Mouse (Mus musculus) frontal cortex, postnatal 36 days (tissue): ENCODE data around the gene Gm1043.

Source experiments
- DNase-seq, 2 experiments: peaks; one replicate each; pipeline ENCODE4 v3.0.0; 2022; ENCODE audit warnings: low spot score in 2 of 2

Gm1043 gene

DNA sequence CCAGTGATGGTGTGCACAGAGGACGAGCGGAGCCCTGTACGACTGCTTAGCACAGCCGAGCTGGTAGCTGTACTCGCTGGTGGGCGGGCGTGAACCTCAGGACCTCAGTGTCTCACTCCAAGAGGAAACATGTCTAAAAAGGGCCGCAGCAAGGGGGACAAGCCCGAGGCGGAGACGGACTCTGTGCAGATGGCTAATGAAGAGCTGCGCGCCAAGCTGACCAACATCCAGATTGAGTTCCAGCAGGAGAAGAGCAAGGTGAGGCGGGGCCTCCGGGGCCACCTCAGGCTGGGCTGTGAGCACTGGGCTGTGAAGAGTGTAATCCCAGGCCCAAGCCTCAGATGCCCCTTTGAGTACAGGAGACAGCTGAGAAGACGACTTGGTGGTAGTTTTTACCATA is at the start of gene Gm1043:
Gene Gm1043 (plus strand): TSS at position 130 of the 400 bp plus-strand sequence.
- no peak for DNase-seq

DNA sequence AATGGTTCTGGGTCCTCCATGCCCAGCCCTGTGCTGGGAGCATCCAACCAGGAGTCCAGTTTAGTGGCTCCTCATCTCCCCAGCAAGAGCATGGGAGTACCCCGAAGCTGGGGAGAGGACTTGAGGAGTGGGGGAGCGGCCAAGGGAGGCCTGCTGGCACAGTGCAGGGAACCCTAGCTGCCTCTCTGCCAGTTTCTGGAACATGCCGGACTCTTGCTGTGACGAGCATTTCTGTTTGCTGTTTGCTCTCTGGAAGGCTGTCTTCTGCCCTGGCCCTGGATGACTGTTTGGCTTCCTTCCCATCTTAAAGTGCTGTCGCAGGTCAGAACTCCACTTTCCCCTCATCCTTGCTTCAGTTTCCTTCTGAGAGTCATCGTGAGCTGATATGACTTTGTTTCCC is 49.3 kb upstream of the Gm1043 start:
- DNase-seq = no peak

DNA sequence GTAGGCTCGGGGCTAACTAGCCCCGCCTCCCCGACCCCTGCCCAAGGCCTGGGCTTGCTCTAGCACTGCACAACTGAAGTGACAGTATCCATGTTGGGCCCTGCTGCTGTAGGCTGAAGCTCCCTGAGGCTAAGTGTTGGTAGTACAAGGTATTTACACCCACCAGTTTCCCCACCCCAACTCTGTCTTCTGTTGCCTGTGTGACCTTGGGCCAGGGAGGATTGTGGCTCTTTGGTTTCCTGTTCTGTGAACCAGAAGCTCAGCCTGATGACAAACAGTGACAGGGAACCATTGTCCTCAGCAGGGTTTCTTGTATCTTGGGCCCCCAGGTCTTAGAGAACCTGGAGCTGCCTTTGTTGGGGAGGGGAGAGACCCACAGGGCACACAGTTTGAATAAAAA is 48.3 kb upstream of the Gm1043 start:
- DNase-seq = no peak

DNA sequence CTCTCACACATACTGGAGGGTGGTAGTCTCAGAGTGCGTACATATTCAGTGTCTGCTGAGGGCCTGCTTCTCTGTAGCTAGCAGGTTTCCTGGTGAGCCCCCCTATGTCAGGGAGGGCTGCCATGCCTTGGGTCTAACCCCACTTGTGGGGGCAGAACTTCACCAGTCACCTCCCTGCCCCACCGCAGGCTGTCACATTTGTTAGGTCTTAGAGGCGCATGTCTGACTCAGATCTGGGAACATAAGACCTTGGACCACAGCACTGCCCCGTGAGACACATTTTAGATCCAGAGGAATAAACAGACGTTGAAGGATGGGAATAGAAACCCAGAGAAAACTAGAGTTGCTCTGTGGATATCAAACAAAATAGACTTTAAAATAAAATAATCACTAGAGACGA is 45.3 kb upstream of the Gm1043 start:
- DNase-seq = no peak

DNA sequence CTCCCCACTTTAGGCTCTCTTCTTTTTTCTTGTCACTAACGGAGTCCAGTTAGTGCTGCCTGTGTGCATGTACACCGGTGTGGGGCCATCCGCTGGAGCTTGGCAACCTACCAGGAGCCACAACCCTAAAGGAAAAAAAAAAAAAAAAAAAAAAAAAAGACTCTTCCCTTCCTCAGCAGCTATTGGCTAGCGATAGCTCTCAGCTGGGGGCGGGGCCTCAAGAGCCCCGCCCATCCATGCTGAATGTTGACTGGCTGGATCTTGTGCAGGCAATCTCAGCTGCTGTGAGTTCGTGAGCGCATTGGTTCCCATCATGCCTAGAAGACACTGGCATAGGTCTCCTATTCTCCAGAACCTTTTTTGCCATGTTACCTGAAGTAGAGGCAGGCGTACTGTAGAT is 44.5 kb upstream of the Gm1043 start:
- DNase-seq = no peak

DNA sequence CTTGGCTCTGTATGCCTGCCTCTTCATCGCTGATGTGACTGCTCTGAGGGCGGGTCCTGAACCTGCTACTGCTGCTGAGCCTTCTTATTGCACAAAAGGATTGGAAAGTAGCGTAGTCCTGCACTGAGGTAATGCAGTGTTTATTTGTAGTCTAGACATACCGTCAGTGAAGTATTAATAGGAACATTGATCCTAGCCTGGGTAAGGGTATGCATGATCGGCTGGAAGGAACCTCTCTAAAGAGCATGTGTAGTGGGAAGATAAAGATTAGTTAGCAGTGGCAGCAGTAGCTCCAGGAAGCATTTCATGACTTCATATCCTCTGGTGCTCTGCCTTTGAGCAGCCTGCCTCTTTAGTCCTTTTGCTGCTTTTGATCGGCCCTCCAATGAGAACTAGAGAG is 43.5 kb upstream of the Gm1043 start:
- DNase-seq = no peak

DNA sequence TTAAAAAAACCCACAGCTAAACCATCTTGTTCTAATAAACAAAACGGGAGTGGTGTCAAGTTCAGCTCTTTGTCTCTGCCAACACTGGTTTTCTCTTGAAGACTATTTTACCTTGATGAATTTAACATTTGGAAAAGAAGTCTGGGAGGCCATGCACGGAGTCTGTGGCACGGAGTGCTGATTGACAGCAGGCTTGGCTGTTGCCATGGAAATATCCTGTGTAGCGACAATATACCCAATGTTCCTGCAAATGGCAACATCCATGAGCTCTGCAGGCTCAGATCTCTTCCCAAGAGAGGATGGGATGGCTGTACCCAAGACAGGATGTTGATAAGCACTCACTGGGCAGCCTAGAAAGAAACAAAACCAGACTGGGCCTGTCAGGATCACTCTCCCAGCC is 42.2 kb upstream of the Gm1043 start:
- DNase-seq = no peak

DNA sequence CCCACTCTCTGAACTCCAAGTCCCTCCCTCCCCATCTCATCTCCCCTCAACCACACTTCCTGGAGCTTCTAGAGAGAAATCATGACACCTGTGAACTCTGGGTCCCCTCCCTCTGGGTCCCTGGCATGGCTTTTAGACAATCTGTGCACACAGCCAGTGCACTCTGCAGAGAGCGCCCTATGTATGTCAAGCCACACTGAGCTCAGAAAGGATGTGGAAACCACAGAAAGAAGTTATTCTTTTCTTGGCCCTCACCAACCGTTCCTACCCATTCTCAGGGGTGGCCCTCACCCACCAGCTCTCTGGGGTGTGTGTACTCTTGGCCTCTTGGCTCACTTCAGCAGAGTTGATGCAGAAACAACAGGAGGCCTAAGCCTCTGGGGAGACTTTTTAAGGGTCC is 40.4 kb upstream of the Gm1043 start:
- DNase-seq = no peak

DNA sequence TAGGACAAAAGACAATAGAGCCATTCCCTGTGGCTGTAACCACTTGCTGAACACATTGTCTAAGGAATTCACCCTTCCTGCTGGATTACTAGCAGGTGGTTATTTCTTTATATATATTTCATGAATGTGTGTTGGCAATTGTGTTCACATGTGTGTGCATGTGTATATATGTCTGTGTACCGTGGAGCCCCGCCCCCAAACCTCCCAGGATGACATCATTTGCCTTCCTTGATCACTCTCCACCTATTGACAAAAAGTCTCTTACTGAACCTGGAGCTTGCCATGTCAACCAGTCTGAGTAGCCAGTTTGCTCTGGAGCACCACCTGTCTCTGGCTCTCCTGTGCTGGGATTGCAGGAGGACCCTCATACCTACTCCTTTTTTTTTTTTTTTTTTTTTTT is 39.6 kb upstream of the Gm1043 start:
- DNase-seq = no peak

DNA sequence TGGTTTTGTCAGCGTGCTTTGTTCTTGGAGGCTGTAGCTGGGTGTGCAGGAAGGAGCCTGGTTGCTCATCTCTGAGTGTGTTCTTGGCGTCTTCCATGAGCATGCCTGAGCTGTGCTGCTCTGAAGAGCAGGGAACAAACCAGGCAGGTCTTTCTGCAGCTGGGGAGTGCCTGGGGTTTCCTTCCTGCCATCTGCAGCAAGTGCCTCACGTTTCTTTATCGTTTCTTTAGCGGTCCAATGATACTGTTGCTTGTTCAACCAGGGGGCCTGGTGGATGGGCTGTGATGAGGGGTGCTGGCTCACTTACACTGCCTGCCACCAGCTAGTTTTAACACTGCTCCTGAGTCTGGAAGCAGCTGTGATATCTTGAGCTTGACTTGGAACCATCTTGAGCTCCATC is 38.4 kb upstream of the Gm1043 start:
- no peak for DNase-seq

DNA sequence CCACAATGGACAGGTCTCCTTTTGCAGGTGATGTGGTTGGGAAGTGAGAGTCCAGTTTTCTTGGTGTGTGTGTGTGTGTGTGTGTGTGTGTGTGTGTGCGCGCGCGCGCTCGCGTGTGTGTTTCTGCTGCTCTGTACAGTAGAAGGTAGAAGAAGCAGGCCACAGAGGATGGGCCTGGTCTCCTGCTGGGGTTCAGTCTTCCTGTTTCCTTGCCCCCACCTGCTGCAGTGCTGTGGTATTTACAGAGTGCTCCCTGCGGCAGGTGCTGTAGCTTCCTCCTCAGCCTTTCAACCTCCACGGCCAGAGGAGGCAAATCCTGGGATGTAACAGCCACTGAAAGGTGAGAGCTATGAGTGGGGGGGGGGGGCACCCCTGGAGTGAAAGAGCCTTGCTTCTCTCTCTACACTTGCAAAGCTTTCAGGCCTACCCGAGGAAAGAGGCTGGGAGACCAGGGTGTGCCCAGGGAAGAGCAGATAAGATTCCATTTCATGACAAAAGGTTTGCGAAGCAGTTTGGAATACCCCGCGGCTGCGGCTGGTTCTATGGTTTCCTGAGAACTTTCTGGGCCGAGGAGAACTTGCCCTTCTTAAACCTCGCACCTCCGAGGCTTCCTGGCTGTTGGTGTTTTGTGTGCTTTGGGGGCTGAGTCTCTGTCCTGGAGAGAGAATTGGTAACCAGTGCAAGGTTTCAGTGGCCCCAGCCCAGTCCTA is 37.8 kb upstream of the Gm1043 start:
- DNase-seq = no peak

DNA sequence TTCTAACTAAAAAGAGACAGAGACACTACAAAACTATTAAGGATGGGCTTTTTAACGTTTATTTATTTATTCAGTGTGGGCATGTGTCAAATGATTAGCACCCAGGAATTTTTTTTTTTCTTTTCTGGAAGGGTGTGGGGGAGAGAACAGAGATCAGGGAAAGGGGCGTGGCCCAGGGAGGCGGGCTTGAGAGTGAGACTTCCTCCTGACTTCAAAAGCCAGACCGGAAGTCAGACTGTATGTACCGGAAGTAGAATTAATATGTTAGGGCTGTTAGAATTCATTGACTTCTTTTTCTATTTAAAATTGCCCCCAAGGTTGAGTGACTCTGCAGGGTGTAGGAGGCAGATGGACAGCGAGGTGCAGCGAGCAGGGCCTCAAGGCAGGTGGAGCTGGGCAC is 37.2 kb upstream of the Gm1043 start:
- no peak for DNase-seq

DNA sequence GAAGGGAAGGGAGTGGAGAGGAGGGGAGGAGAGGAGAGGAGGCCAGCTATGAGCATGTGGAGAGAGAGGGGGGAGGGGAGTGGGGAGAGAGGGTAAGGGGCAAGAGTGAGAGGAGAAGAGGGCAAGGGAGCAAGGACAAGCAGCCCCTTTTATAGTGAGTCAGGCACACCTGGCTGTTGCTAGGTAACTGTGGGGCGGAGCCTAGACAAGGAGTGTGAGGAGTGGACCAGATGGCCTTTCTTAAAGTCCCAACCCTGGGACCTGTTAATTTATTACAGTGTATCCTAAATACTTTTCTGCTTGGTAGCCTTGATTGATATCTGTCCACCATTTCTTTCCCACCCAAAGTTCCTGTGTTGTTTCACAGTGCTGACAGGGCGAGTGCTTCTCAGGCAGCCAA is 36.1 kb upstream of the Gm1043 start:
- DNase-seq = no peak

DNA sequence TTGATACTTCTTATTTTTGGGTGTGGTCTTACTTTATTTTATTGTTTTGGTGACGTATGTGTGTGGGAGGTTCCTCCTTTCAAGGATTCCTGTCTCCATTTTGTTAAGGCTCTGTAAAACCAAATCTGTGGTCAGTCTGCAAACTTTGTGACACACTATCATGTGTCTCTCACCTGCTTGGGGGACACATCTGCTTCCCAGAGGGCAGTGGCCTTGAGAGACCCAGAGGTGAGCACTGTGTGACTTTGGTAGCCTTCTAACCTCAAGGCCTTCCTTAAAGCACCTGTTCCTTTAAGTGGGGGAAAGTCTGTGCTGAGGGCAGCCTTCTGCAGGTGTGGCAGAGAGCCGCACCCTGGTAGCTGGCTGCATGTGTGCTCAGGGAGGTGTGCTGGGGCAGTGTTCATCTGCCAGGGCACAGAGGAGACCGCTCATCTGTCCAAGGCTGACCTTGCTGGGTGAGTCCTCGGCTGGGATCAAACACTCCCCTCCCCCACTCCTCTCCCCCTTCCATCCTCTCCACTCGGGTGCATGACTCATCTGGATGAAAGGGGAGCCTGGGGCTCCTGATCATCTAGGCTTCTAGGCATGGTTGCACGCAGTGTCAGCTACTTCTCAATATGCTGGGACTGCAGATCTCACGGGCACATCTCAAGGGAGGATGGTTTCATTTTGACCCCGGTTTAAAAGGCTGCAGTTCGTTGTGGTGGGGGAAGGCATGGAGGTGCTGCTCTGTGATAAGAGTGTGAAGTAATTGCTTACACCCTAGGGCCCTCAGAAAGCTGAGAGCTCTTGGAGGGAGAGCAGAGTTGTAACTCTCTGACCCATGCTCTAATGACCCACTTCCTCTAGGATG is 34.4 kb upstream of the Gm1043 start:
- no peak for DNase-seq

DNA sequence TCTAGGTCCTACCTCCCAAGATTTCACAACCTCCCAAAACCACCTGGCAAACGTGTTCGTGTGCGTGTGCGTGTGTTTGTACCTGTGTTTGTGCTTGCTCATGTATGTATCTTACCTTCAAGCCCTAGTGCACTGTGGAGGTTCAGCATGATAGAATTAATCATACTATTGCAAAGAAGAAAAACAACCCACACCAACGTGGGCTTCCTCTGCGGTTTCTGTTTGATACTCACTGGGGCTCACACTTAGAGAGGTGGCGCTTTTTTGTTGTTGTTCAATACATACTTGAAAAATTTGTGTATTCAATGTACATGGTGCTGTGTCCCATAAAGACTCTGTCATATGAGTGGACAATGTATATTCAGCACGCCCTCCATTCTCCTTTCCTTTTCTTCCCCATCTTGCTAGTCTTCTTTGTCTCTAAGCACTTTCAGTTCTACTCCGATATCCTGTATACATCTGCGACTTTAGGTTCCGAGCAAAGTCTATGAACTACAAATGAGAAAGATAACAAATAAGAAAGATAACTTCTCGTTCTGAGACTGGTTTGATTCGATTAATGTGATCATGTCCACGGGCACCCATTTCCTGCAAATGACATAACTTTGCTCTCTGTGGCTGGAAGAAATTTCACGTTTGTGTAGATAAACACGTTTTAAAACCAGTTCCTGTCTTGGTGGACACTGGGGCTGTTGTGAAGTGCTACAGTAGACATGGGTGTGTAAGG is 33.6 kb upstream of the Gm1043 start:
- DNase-seq = no peak

DNA sequence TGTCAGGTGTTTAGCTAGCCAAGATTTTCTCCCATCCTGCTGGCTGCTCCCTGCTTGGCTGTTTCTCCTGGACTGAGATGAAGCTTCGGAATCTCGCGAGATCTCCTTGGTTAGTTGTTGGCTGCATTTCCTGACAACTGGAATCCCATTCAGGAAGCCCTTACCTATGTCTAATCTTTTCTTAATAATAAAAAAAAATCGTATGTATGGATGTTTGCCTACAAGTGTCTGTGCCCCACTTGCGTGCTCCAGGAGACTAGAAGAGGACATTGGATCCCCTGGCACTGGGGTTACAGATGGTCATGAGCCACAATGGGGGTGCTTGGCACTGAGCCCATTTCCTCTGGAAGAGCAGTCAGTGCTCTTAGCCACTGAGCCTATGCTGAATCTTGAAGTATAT is 32.3 kb upstream of the Gm1043 start:
- DNase-seq = no peak

DNA sequence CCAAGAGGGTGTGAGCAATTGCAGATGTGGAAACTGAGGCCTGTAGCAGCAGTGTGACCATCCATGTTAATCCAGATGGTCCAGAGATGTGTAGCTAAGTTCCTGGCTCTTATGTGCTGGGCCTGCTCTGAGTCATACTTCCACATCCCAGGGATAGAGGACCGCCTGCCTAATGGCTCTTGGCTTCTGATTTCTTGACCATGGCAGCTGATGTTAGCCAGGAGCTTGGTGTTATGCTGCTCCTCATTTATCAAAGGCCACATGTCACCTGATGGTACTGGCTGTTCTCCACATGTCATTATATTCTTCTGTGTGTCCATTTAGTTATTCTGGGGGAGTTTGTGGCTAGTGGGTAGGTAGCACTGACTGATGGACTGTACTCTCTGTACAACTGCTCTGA is 29.4 kb upstream of the Gm1043 start:
- DNase-seq = no peak

DNA sequence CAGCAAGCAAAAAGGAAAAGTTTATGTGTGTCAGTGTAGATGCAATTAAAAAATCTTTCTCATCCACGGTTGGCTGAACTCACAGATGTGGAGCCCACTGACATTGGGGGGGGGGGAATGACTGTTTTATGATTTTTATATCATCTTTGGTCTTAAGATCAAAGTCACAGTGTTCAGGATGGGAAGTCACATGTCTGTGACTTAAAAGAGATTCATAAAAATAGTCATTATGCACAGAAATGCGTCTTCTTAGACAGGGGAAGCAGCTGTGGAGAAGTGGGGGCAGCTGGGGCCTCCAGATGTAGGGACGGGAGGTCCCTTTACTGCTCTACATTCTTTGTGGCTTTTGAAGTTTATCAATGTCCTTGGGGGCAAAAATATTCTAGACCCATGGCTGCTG is 28.7 kb upstream of the Gm1043 start:
- no peak for DNase-seq

DNA sequence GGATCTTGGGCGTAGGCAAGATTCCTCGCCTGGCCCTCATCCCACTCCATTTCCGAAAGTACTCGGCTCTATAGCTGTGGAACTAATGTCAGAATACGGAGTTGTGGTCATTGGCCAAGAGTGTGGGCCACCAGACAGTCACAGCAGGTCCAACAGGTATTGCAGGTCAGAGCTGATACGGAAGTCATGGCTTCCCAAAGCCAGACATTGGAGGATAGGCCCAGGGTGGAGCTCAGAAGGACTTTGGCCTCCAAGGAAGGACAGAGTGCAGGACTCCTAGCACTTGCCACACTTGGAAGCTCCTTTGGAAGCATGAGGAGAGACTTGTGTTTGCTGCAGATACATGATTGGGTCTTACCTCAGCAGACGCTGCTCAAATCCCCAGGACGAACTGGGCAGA is 23.6 kb upstream of the Gm1043 start:
- DNase-seq = no peak

DNA sequence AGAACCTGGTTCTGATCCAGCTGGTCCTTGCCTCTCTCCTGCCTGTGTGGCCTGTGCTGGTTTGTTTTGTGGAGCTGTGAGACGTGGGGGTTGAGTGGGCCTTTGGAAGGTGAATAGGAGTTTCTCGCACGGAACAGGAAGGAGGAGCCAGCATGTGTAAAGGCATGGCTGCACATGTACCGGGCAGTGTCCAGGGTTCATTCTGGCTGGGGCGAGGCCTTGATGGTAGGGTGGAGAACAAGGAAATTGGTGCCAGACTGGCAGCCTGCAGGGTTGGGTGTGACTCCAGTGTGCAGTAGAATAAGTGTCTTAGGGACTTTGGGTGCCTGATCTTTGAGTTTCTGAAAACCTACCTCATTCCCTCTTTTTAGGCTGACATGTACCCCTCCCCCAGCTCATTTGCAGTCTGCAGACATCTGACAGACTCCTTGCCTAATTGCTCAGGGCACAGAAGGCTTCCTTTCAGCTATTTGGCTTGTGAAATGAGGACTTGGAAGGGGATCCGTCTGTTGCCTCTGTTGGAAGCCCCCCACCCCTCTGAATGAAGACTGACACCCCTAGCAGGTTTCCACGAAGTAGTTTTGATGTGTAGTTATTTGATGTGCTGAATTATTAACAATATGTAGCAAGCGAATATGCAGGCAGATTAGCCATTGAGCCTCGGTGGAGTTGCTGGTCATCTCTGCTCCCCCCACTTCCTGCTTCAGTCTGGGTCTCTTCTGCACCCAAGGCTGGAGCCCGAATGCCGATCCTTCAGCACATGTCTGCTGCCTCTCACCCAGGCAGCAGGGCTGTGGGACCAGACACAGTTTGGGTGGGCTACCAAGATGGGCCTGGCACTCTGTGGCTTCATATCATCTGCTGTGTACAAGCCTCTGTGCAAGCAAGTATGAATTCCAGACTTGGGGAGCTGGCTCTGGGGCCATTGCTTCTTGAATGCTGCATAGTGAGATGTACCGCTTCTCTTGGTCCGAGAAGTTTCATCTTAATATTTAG is 20.4 kb upstream of the Gm1043 start:
- no peak for DNase-seq
